Mouse (Mus musculus): ENCODE data around the gene Hmgn2. TPM values are rescaled to one million over a fixed set of nuclear protein-coding genes. Genes with fewer than 3 reads are reported as not detected.
"Not testable (repeated sequence)": the region's sequence is repeated elsewhere in the genome, so short reads cannot be mapped to it uniquely, and the experiment has no call there.

Hmgn2 gene
- polyA plus RNA-seq, 1 experiment: 222 TPM

GRCm38 (mm10) chr4:134005581-134006358 is 37.3 kb upstream of the Hmgn2 start:
- Histone ChIP-seq H3K4me3 (ENCODE audit: insufficient read depth, low read length) (no peak overlapping the region), H3K27ac (ENCODE audit: insufficient read depth, low read depth, low read length) (peak overlapping the region; percentile 17; the same call in 1 of the 2 replicates), H3K4me1 (ENCODE audit: control insufficient read depth, insufficient read depth, low read length) (peaks cover 15% of the 10 kb centered on the region)
- TF ChIP-seq POLR2A (IDR thresholded peaks at IDR 0.05; ENCODE audit: borderline replicate concordance, low read depth, low read length): no peak
- TF ChIP-seq CTCF (IDR thresholded peaks at IDR 0.05; ENCODE audit: low read depth, low read length): no peak

GRCm38 (mm10) chr4:134002903-134003302 is 34.5 kb upstream of the Hmgn2 start:
- no peak overlapping the region for H3K4me3 ChIP-seq (ENCODE audit: insufficient read depth, low read length)
- TF ChIP-seq POLR2A (IDR thresholded peaks at IDR 0.05; ENCODE audit: borderline replicate concordance, low read depth, low read length) (no peak), CTCF (IDR thresholded peaks at IDR 0.05; ENCODE audit: low read depth, low read length) (no peak)
- no peak overlapping the region for H3K27ac ChIP-seq (ENCODE audit: insufficient read depth, low read depth, low read length)
- peaks cover 17% of the 10 kb centered on the region for H3K4me1 ChIP-seq (ENCODE audit: control insufficient read depth, insufficient read depth, low read length)

GRCm38 (mm10) chr4:134002246-134002645 is 33.8 kb upstream of the Hmgn2 start:
- TF ChIP-seq CTCF (IDR thresholded peaks at IDR 0.05; ENCODE audit: low read depth, low read length) (no peak), POLR2A (IDR thresholded peaks at IDR 0.05; ENCODE audit: borderline replicate concordance, low read depth, low read length) (no peak)

GRCm38 (mm10) chr4:134001710-134002109 is 33.3 kb upstream of the Hmgn2 start:
- Histone ChIP-seq H3K4me1 (ENCODE audit: control insufficient read depth, insufficient read depth, low read length) (peaks cover 17% of the 10 kb centered on the region), H3K4me3 (ENCODE audit: insufficient read depth, low read length) (no peak overlapping the region), H3K27ac (ENCODE audit: insufficient read depth, low read depth, low read length) (no peak overlapping the region)
- TF ChIP-seq POLR2A (IDR thresholded peaks at IDR 0.05; ENCODE audit: borderline replicate concordance, low read depth, low read length): no peak
- no peak for TF ChIP-seq CTCF (IDR thresholded peaks at IDR 0.05; ENCODE audit: low read depth, low read length)

More at GRCm38 (mm10) chr4:134002246-134002645, 33.8 kb upstream of the Hmgn2 start:
- no peak overlapping the region for H3K27ac ChIP-seq (ENCODE audit: insufficient read depth, low read depth, low read length)
- peaks cover 17% of the 10 kb centered on the region for H3K4me1 ChIP-seq (ENCODE audit: control insufficient read depth, insufficient read depth, low read length)
- no peak overlapping the region for H3K4me3 ChIP-seq (ENCODE audit: insufficient read depth, low read length)

GRCm38 (mm10) chr4:134000466-134001438 is 32.3 kb upstream of the Hmgn2 start, which contains the start of gene Dhdds:
Dhdds (minus strand) TSS chr4:134000918.
- Histone ChIP-seq H3K4me1 (ENCODE audit: control insufficient read depth, insufficient read depth, low read length) (peaks cover 10% of the 10 kb centered on the region), H3K27ac (ENCODE audit: insufficient read depth, low read depth, low read length) (no peak within 1 kb of the TSS), H3K4me3 (ENCODE audit: insufficient read depth, low read length) (peak within 1 kb of the TSS; percentile 68)
- TF ChIP-seq POLR2A (IDR thresholded peaks at IDR 0.05; ENCODE audit: borderline replicate concordance, low read depth, low read length) (peak; percentile 66; the same call in 1 of the 2 replicates), CTCF (IDR thresholded peaks at IDR 0.05; ENCODE audit: low read depth, low read length) (no peak)

- TF ChIP-seq POLR2A (IDR thresholded peaks at IDR 0.05; ENCODE audit: borderline replicate concordance, low read depth, low read length) (no peak), CTCF (IDR thresholded peaks at IDR 0.05; ENCODE audit: low read depth, low read length) (no peak)
- H3K4me1 ChIP-seq (ENCODE audit: control insufficient read depth, insufficient read depth, low read length): peaks cover 1% of the 10 kb centered on the region; the same call in 1 of the 2 replicates
- no peak overlapping the region for H3K27ac ChIP-seq (ENCODE audit: insufficient read depth, low read depth, low read length)
- no peak overlapping the region for H3K4me3 ChIP-seq (ENCODE audit: insufficient read depth, low read length)
These were observed 26.2 kb upstream of the Hmgn2 start for GRCm38 (mm10) chr4:133994697-133995096.

- no peak for TF ChIP-seq CTCF (IDR thresholded peaks at IDR 0.05; ENCODE audit: low read depth, low read length)
- TF ChIP-seq POLR2A (IDR thresholded peaks at IDR 0.05; ENCODE audit: borderline replicate concordance, low read depth, low read length): no peak
- Histone ChIP-seq H3K4me3 (ENCODE audit: insufficient read depth, low read length) (no peak overlapping the region), H3K4me1 (ENCODE audit: control insufficient read depth, insufficient read depth, low read length) (no peaks in the 10 kb centered on the region), H3K27ac (ENCODE audit: insufficient read depth, low read depth, low read length) (no peak overlapping the region)
These were observed 22.7 kb upstream of the Hmgn2 start for GRCm38 (mm10) chr4:133991087-133991660.

- H3K4me1 ChIP-seq (ENCODE audit: control insufficient read depth, insufficient read depth, low read length): no peaks in the 10 kb centered on the region
- no peak overlapping the region for H3K4me3 ChIP-seq (ENCODE audit: insufficient read depth, low read length)
- H3K27ac ChIP-seq (ENCODE audit: insufficient read depth, low read depth, low read length): no peak overlapping the region
- TF ChIP-seq CTCF (IDR thresholded peaks at IDR 0.05; ENCODE audit: low read depth, low read length): no peak
- no peak for TF ChIP-seq POLR2A (IDR thresholded peaks at IDR 0.05; ENCODE audit: borderline replicate concordance, low read depth, low read length)
These were observed 21.6 kb upstream of the Hmgn2 start for GRCm38 (mm10) chr4:133990035-133990434.

GRCm38 (mm10) chr4:133988289-133988688 is 19.8 kb upstream of the Hmgn2 start:
- H3K4me3 ChIP-seq (ENCODE audit: insufficient read depth, low read length); H3K27ac ChIP-seq (ENCODE audit: insufficient read depth, low read depth, low read length); H3K4me1 ChIP-seq (ENCODE audit: control insufficient read depth, insufficient read depth, low read length): not testable (repeated sequence)
